Mouse (Mus musculus): ENCODE measurements at regions not wholly inside any gene's neighbourhood (a gene's known extent, or its start where the extent isn't known, plus 50 kb on each side); places are given as distances from the start of the nearest gene placed in this dataset.
A peak's percentile ranks its signal among the peaks of the same experiment; 100 is the strongest.

GRCm38 (mm10) chr10:44646615-44647014 lies 118.3 kb upstream of the Prdm1 start:
- DNase-seq (ENCODE audit: low spot score in 2 of 2): no peak

DNA sequence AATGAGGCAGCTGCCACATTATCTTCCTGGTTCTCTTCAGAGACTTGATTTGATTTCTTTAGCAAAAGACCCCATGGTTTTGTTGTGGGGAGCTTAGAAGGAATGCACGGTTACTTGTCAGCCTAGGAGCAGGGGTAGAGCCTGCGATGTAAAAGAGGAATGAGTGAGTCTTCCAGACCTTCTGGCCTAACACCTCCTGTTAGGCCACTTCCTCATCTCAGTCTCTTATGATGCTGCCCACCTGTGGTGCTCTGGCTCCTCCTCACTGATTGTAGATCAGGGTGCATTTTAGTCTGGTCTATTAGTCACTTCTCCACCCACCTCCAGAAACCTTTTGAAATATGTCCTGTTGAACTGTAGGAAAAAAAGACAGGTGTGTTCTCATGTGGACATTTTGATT lies 113.3 kb upstream of the Prdm1 start:
- no peak for DNase-seq (ENCODE audit: low spot score in 2 of 2)

- DNase-seq (ENCODE audit: low spot score in 2 of 2): no peak
These were observed 112.3 kb upstream of the Prdm1 start for GRCm38 (mm10) chr10:44640620-44641019.

DNA sequence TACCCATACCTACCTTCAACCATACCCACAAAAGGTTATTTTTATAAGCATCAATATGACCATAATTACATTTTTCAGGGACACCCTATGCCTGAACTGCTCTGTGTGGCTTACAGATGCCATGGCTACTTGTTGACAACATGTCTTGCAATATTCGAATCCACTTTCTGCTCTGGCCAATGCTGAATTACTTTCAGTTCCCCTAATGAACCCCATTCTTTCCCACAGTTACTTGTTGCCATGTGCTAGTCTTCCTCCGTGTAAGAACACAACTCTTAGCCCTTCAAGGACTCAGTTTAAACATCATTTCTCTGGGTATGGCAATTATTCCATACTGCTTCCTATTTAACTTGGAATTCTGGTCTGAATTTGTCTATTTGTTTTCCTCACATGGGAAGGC lies 110.4 kb upstream of the Prdm1 start:
- no peak for DNase-seq (ENCODE audit: low spot score in 2 of 2)

- no peak for DNase-seq (ENCODE audit: low spot score in 2 of 2)
These were observed 108.5 kb upstream of the Prdm1 start for GRCm38 (mm10) chr10:44636786-44637185.

- no peak for DNase-seq (ENCODE audit: low spot score in 2 of 2)
These were observed 107.8 kb upstream of the Prdm1 start for GRCm38 (mm10) chr10:44636061-44636460.

DNA sequence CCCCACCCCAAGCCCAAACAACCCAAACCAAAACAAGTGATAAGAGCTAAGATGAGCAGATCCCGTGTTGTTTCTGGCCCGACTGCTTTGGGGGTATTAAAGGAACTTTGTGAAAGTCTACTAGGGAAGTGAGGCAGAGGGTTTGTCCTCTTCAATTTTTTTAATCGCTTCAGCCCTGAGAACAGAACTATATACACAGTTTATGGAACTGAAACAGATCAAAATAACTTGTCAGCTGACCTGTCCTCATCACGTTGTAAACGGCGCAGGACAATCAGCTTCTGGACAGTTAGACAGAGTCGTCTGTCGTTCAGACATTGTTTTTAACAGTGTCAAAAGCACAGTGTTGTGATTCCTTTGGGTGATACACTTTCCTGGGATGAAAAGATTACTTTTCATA lies 103.3 kb upstream of the Prdm1 start:
- DNase-seq (ENCODE audit: low spot score in 2 of 2): peak; percentile 4 to 52

DNA sequence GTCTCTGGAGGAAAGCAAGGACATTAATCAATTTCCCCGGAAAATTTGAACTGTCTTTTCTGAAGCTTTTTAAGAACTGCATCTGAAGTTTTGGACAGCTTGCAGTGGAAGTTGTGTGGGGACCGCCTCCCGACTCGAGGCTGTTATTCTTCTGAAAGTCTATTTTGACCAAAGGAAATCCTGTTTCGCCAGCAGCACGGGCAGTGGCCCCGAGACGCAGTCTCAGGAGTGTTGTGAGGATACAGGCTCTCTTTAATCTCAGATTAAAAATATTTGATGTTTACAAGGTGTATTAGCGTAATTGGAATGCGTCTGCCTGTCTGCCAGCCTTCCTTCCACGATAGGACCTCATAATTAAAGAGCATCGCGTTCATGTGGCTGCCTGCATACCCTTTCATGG lies 102.2 kb upstream of the Prdm1 start:
- peak; percentile 51 to 61 for DNase-seq (ENCODE audit: low spot score in 2 of 2)

- DNase-seq (ENCODE audit: low spot score in 2 of 2): no peak
These were observed 100.1 kb upstream of the Prdm1 start for GRCm38 (mm10) chr10:44628387-44628786.

- no peak for DNase-seq (ENCODE audit: low spot score in 2 of 2)
These were observed 99.1 kb upstream of the Prdm1 start for GRCm38 (mm10) chr10:44627431-44627830.

DNA sequence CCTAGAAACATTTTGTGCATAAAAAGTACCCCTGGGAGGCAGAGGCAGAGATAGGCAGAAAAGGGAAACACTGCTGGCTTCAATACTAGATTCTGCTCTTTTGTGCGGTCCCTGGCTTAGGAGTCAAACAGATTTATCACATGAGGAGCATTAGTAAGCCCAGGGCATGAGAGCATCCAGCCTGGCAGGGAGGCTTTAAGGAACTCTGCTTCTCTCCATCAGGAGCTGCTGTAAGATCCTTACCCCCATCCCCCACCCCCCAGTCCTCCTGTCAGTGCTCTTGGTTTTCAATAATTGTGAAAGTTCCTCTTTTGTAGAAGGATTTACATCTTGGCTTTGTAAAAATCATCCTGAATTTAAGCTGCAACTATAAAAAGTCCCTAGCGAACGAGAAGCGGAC lies 97.2 kb upstream of the Prdm1 start:
- no peak for DNase-seq (ENCODE audit: low spot score in 2 of 2)

DNA sequence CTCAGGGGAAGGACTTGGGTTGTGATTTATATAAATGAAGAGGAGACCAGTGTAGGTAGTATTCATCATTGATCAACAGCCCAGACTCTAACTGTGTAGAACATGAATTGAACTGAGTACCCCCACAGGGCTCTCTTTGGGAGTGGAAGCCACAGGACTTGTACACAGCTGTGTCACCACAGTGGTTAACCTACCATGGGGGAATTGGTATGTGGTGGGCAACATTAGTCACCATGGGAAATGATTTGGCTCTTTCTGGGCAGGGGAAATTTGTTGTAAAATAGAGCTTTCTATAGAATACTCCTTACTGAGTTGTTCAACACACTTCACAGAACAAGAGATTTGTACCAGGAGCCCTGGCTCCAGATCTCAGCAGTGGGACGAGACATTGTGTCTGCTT lies 87.3 kb upstream of the Prdm1 start:
- no peak for DNase-seq (ENCODE audit: low spot score in 2 of 2)

GRCm38 (mm10) chr10:44612571-44612970 lies 84.3 kb upstream of the Prdm1 start:
- DNase-seq (ENCODE audit: low spot score in 2 of 2): no peak

DNA sequence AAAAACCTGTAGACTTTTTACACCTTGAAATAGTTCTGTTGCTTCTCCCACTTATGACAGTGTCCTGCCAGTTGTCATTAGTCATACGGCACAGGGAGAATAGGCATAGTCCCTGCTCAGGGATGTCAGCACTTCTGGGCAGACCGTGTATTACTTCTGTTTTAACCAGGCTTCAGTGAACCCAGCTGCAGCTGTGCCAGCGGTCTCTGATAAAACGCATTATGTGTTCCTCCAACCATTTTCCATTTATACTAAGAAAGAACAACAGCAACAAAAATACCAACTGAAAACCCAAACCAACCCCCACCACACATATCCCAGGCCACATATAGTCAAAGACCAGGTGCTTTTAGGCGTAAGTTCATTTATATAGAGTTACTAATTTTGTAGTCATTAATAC lies 83.1 kb upstream of the Prdm1 start:
- DNase-seq (ENCODE audit: low spot score in 2 of 2): no peak

DNA sequence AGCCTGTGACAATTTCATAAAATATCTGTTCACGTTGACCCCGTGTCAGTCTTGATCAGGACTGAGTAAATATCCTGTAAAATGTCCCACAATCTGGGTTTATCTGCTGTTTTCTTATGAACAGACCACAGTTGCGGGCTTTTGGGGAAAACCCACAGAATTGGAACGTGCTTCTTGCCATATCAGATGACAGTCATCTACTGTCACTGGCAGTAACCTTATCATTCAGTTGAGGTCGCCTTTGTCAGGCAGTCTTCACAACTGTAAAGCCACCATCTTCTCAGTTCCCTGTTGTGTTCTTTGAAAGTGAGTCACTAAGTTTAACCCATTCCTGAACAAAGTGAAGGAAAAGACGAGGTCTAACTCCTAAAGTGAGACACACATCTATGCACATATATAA lies 80.9 kb upstream of the Prdm1 start:
- DNase-seq (ENCODE audit: low spot score in 2 of 2): no peak

DNA sequence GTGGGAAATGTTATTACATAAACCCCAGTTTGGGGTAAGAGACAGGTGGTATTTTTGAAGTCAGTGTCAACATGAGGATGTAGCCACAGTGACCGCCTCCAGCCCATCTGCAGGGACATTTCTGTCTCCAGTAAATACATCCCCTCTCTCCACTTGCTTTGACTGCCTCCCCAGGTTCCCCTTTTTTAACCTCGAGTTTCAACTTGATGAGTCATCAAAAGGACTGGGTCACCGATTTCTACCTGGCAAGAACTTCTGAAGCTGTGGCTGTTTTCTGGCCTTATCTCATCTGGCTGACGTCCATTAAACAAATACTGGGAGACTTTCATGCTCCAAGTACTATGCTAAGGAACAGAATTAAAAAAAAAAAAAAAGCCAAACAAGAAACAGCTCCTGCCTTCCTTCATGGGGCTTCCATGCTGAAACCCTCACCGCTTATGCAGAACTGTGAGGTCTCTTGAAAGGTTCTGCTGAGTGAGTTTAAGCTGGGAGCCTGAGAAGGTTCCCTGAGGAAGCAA lies 79.1 kb upstream of the Prdm1 start:
- DNase-seq (ENCODE audit: low spot score in 2 of 2): no peak

DNA sequence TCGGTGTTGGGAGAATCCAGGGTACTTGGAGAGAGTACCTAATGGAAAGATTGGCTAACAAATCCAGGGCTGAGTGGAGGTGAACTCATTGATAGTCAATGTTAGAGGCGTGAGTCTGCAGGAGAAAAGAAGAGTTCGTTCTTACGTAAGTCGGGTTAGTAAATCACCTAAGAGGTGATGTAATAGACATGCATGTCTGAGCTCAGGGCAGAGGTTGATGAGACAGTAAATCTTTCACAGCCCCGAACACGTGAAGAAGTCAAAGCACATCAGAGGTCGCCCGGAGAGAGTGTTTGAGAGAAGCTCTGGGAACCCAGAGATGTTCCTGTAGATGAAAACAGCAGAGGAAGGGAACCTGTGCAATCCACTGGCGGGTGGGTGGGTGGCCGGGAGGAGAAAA lies 76.2 kb upstream of the Prdm1 start:
- DNase-seq (ENCODE audit: low spot score in 2 of 2): no peak

DNA sequence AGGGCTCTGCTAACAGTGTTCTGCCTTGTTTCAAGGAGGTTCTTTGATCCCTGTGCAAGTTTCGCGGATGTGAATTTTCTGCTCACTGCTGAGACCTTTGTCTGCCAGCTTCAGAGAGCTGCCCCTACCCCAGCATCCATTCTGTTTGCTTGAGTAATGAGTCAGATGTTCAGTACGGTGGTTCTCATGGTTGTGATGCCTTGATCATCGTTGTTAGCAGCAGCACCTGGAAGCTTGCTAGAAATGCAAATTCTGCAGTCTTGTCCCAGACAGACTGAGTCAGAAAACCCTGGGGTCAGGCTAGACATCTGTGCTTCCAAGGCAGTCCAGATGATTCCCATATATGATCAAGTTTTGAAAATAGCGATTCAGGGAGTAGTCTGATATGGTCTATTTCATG lies 75.2 kb upstream of the Prdm1 start:
- DNase-seq (ENCODE audit: low spot score in 2 of 2): no peak

GRCm38 (mm10) chr10:44601550-44601949 lies 73.2 kb upstream of the Prdm1 start:
- no peak for DNase-seq (ENCODE audit: low spot score in 2 of 2)

- no peak for DNase-seq (ENCODE audit: low spot score in 2 of 2)
These were observed 71.6 kb upstream of the Prdm1 start for GRCm38 (mm10) chr10:44599964-44600334.

DNA sequence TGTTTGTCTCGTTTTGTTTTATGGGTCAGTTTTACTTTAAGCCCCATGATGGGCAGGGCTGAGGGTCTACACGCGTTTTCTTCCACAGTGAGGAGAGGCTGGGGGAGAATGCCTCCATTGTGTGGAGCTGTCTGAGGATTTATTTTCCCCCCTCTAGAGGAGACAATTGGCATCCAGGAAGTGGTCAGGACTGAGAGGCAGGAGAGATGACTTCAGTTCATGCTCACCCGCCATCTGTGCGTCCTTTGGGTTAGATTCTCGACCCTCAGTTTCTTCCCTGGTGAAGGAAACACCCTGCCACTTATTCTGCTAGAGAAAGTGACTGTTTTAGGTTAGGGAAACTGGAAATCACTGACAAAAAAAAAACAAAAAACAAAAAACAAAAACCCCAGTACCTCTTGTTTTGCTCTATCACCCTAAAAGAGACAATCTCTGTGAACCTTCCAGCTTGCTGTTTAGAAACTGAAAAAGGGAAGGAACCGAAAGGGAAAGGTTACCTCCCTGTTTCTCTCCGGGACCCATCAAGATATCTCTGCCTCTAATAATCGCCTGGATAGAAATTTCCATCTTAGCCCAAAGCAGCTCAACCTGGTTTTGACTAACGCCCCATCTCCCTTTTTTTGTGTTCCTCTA lies 71.1 kb upstream of the Prdm1 start:
- DNase-seq (ENCODE audit: low spot score in 2 of 2): no peak

- DNase-seq (ENCODE audit: low spot score in 2 of 2): peak in 1 of 2 experiments; percentile 14
These were observed 70.3 kb upstream of the Prdm1 start for GRCm38 (mm10) chr10:44598615-44599014.

DNA sequence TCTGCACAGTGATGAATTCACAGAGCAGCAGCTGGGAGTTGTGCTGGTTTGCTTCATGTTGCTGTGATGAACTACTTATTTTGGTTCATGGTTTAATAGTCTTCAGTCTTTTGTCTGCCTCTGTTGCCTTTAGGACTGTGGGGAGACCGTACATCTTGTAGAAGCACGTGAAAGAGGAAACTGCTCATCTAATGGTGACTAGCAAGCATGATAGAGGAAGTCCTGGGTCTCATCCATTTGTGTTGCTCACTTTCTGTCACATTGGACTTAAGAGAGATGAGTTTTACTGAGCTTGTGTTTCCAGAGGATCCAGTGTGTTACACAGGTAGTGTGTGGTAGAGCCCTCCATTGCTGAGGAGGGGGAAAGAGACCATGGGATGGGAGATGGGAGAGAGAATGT lies 67.6 kb upstream of the Prdm1 start:
- no peak for DNase-seq (ENCODE audit: low spot score in 2 of 2)

GRCm38 (mm10) chr10:44589842-44590241 lies 61.5 kb upstream of the Prdm1 start:
- no peak for DNase-seq (ENCODE audit: low spot score in 2 of 2)

Measured in heart, adult 9 months (tissue).